Comparison of ENCODE assay signal across 8 mouse cellular contexts in genomic region chr1:58112880-58113279, GRCm38 (mm10). TPM values are rescaled to one million over a fixed set of nuclear protein-coding genes. Genes with fewer than 3 reads are reported as not detected.
DNase-seq lines count a peak whose midpoint lies in the region; ATAC-seq and TF ChIP-seq lines count a peak whose summit lies in the region.

TSS of gene Aox3 (plus strand) at chr1:58113130.

- H3K27ac ChIP-seq in intestine, postnatal 0 days (ENCODE audit: low read depth, low read length) = no peak within 1 kb of the TSS
- H3K27ac ChIP-seq in midbrain, embryonic 12.5 days (replicated peaks) = no peak within 1 kb of the TSS
- no peak within 1 kb of the TSS for H3K27ac ChIP-seq in small intestine, adult 2 months (ENCODE audit: insufficient read depth, low read depth, low read length)

- no peaks in the 10 kb centered on the region for H3K4me1 ChIP-seq in intestine, postnatal 0 days (replicated peaks; ENCODE audit: control insufficient read depth, insufficient read depth, low read length)
- no peaks in the 10 kb centered on the region for H3K4me1 ChIP-seq in midbrain, embryonic 12.5 days
- no peaks in the 10 kb centered on the region for H3K4me1 ChIP-seq in small intestine, adult 2 months (ENCODE audit: control insufficient read depth, insufficient read depth, insufficient read length, low read length)

- no peak within 1 kb of the TSS for H3K9ac ChIP-seq in intestine, postnatal 0 days (ENCODE audit: low read depth, low read length)
- H3K9ac ChIP-seq in midbrain, embryonic 12.5 days (replicated peaks) = no peak within 1 kb of the TSS

- no peaks in the 10 kb centered on the region for H3K27me3 ChIP-seq in intestine, postnatal 0 days (replicated peaks; ENCODE audit: control insufficient read depth, insufficient read depth, low read length)
- no peaks in the 10 kb centered on the region for H3K27me3 ChIP-seq in midbrain, embryonic 12.5 days
- no peaks in the 10 kb centered on the region for H3K27me3 ChIP-seq in small intestine, adult 2 months (ENCODE audit: control insufficient read depth, insufficient read depth, low read length)

- intact Hi-C loops in left cerebral cortex, postnatal 25 days (cut with DNase I) = loop anchor here (5.0 to 10.0 kb wide), 2 partner anchors 141 to 688 kb away; no protein-coding TSS in a partner anchor

- no peak within 1 kb of the TSS for H3K4me3 ChIP-seq in intestine, postnatal 0 days (ENCODE audit: low read depth, low read length)
- no peak within 1 kb of the TSS for H3K4me3 ChIP-seq in midbrain, embryonic 12.5 days
- no peak within 1 kb of the TSS for H3K4me3 ChIP-seq in small intestine, adult 2 months (ENCODE audit: low read depth, low read length)

- H3K4me2 ChIP-seq in intestine, postnatal 0 days (replicated peaks; ENCODE audit: low read depth) = no peak within 1 kb of the TSS
- H3K4me2 ChIP-seq in midbrain, embryonic 12.5 days (replicated peaks) = peak within 1 kb of the TSS; percentile 29

- ATAC-seq in CD4-positive, CD25-positive, alpha-beta regulatory T cell, adult 4 months = no peak
- no peak for ATAC-seq in intestine, postnatal 0 days
- ATAC-seq in midbrain, embryonic 12.5 days (ENCODE audit: low FRiP score, low read depth) = peak; percentile 72; the same call in 1 of the 2 replicates

- peak; percentile 35 for DNase-seq in CD4-positive, CD25-positive, alpha-beta regulatory T cell, adult 2 months (ENCODE audit: low read depth, low spot score)
- peak; percentile 88 for DNase-seq in embryo, embryonic 11 days
- DNase-seq in gastrocnemius, postnatal 4 days (ENCODE audit: low spot score in 2 of 2) = peak; percentile 71 to 84
- DNase-seq in left cerebral cortex, postnatal 25 days (ENCODE audit: low spot score in 2 of 2) = peak; percentile 74 to 81

- TF ChIP-seq CTCF in intestine, postnatal 0 days (IDR thresholded peaks at IDR 0.05; ENCODE audit: low read depth) = peak; percentile 81
- TF ChIP-seq CTCF in small intestine, adult 2 months (IDR thresholded peaks at IDR 0.05; ENCODE audit: extremely low read depth, insufficient read length, insufficient replicate concordance, low read depth, low read length) = peak; percentile 50; the same call in 1 of the 2 replicates

- 18% methylated on average over 11 of the region's 11 CpGs for WGBS in intestine, postnatal 0 days
- WGBS in midbrain, embryonic 12.5 days = 14% methylated on average over 11 of the region's 11 CpGs
- 17% methylated on average over 11 of the region's 11 CpGs for WGBS in small intestine, adult 2 months

- H3K9me3 ChIP-seq in intestine, postnatal 0 days (ENCODE audit: control insufficient read depth) = no peaks in the 10 kb centered on the region
- no peaks in the 10 kb centered on the region for H3K9me3 ChIP-seq in midbrain, embryonic 12.5 days

- TF ChIP-seq POLR2A in small intestine, adult 2 months (IDR thresholded peaks at IDR 0.05; ENCODE audit: low read depth, low read length) = no peak

- no peaks in the 10 kb centered on the region for H3K36me3 ChIP-seq in intestine, postnatal 0 days (ENCODE audit: control insufficient read depth, insufficient read depth)
- no peaks in the 10 kb centered on the region for H3K36me3 ChIP-seq in midbrain, embryonic 12.5 days
- no peaks in the 10 kb centered on the region for H3K36me3 ChIP-seq in small intestine, adult 2 months (ENCODE audit: control insufficient read depth, insufficient read depth, low read length)

RNA-seq across cellular contexts. Expression of gene Aox3, which starts in this region (rescaled TPM):
- polyA plus RNA-seq in CD4-positive, CD25-positive, alpha-beta regulatory T cell, adult 4 months (2017; shearing (Covaris generic)) = not detected
- total RNA-seq in gastrocnemius, postnatal 4 days (2021) = under 1 TPM; 0.21 to 0.69 TPM
- 0.16 and 0.47 TPM in 2 replicates for polyA plus RNA-seq in intestine, postnatal 0 days (2015; fragmentation: Nextera tagmentation; extraction: Ambion mirVana)
- 1 to 10 TPM; 2.6 to 3.8 TPM for total RNA-seq in left cerebral cortex, postnatal 25 days (2021)
- polyA plus RNA-seq in midbrain, embryonic 12.5 days (2016; fragmentation: Nextera tagmentation; extraction: Ambion mirVana) = 0.04 and 0.13 TPM in 2 replicates
- 0.03 TPM in 1 of 2 replicates, not detected in the other for polyA plus RNA-seq in small intestine, adult 2 months (2012; rRNA removed)

Comparison
In these comparisons a context has a peak if more than half of its experiments do, and no peak if none do; other contexts are left out.
1. Peak in DNase-seq in gastrocnemius, postnatal 4 days; RNA of the gene not detected or under 1 TPM.
2. Peak in ATAC-seq and H3K4me2 ChIP-seq in midbrain, embryonic 12.5 days; RNA of the gene not detected or under 1 TPM.
3. DNase-seq: peak in every context shown above with its lines; median percentile 88 in embryo, embryonic 11 days; 78 in gastrocnemius, postnatal 4 days; 78 in left cerebral cortex, postnatal 25 days; 35 in CD4-positive, CD25-positive, alpha-beta regulatory T cell, adult 2 months.